Mouse (Mus musculus): ENCODE measurements around the gene Ppid. TPM values are rescaled to one million over a fixed set of nuclear protein-coding genes. Genes with fewer than 3 reads are reported as not detected.

The Ppid gene
- total and polyA plus RNA-seq, 3 experiments = 203 to 254 TPM; not detected in 1

- no peaks in the 10 kb centered on the region for H3K27me3 ChIP-seq (ENCODE audit: control insufficient read depth in 1 of 2, insufficient read depth in 2 of 2, low read length in 2 of 2)
Observed at GRCm38 (mm10) chr3:79629416-79629730, 38.2 kb downstream of the Ppid start, which contains the start of gene Etfdh. TSS of gene Etfdh (minus strand) at chr3:79629500.

GRCm38 (mm10) chr3:79652129-79652528, 61.0 kb downstream of the Ppid start:
- TF ChIP-seq RAD21 (IDR thresholded peaks at IDR 0.05; ENCODE audit: low read depth, low read length) = no peak
- TF ChIP-seq HCFC1 (IDR thresholded peaks at IDR 0.05; ENCODE audit: low read depth, low read length) = no peak
- no peak for TF ChIP-seq SIN3A (IDR thresholded peaks at IDR 0.05; ENCODE audit: low read length)
- no peak for TF ChIP-seq E2F4 (IDR thresholded peaks at IDR 0.05; ENCODE audit: borderline replicate concordance, low read depth, low read length)
- TF ChIP-seq TCF12 (IDR thresholded peaks at IDR 0.05; ENCODE audit: low read depth, low read length) = no peak
- TF ChIP-seq TBP (IDR thresholded peaks at IDR 0.05; ENCODE audit: low read depth, low read length) = no peak
- no peak for TF ChIP-seq NRF1 (IDR thresholded peaks at IDR 0.05; ENCODE audit: insufficient read depth, low read depth, low read length, poor library complexity, severe bottlenecking)
- TF ChIP-seq POLR2AphosphoS5 (IDR thresholded peaks at IDR 0.05; ENCODE audit: borderline replicate concordance, low read depth, low read length) = no peak
- no peak for TF ChIP-seq ZNF384 (IDR thresholded peaks at IDR 0.05; ENCODE audit: low read depth, low read length)
- TF ChIP-seq ZC3H11A (IDR thresholded peaks at IDR 0.05; ENCODE audit: low read depth, low read length) = no peak
- no peak for TF ChIP-seq RCOR1 (IDR thresholded peaks at IDR 0.05; ENCODE audit: low read depth, low read length)
- TF ChIP-seq TAL1 (IDR thresholded peaks at IDR 0.05; ENCODE audit: low read length) = no peak
- Histone ChIP-seq H3K79me2 (ENCODE audit: control insufficient read depth, insufficient read depth, low read length, poor library complexity) (no peaks in the 10 kb centered on the region), H3K36me3 (ENCODE audit: control insufficient read depth in 1 of 2, insufficient read depth in 2 of 2, low read length in 2 of 2) (no peaks in the 10 kb centered on the region), H3K27me3 (ENCODE audit: control insufficient read depth in 1 of 2, insufficient read depth in 2 of 2, low read length in 2 of 2) (peaks cover 6 to 8% of the 10 kb centered on the region in 2 experiments; a peak in 3 of 4 replicates), H3K4me1 (ENCODE audit: control insufficient read depth in 1 of 2, insufficient read depth in 2 of 2, low read length in 2 of 2) (no peaks in the 10 kb centered on the region), H3K9ac (ENCODE audit: control insufficient read depth, low read depth, low read length, poor library complexity, severe bottlenecking) (no peak overlapping the region), H3K27ac (ENCODE audit: control insufficient read depth, low read depth, low read length) (no peak overlapping the region), H3K9me3 (replicated peaks; ENCODE audit: insufficient read depth, low read length) (no peaks in the 10 kb centered on the region), H3K4me3 (ENCODE audit: control insufficient read depth in 1 of 2, insufficient read depth in 1 of 2, low read depth in 2 of 2, low read length in 2 of 2) (no peak overlapping the region)
- no peak for DNase-seq (ENCODE audit: low read depth, low spot score)

More at GRCm38 (mm10) chr3:79629416-79629730, 38.2 kb downstream of the Ppid start, which contains the start of gene Etfdh:
- Histone ChIP-seq H3K36me3 (ENCODE audit: control insufficient read depth in 1 of 2, insufficient read depth in 2 of 2, low read length in 2 of 2) (peaks cover 1 to 6% of the 10 kb centered on the region in 2 experiments; a peak in 2 of 4 replicates), H3K79me2 (ENCODE audit: control insufficient read depth, insufficient read depth, low read length, poor library complexity) (peaks cover 7% of the 10 kb centered on the region), H3K9ac (ENCODE audit: control insufficient read depth, low read depth, low read length, poor library complexity, severe bottlenecking) (peak within 1 kb of the TSS; percentile 88), H3K4me1 (ENCODE audit: control insufficient read depth in 1 of 2, insufficient read depth in 2 of 2, low read length in 2 of 2) (no peaks in the 10 kb centered on the region), H3K27ac (ENCODE audit: control insufficient read depth, low read depth, low read length) (peak within 1 kb of the TSS; percentile 66), H3K9me3 (replicated peaks; ENCODE audit: insufficient read depth, low read length) (no peaks in the 10 kb centered on the region), H3K4me3 (ENCODE audit: control insufficient read depth in 1 of 2, insufficient read depth in 1 of 2, low read depth in 2 of 2, low read length in 2 of 2) (peak within 1 kb of the TSS; percentile 78 to 87)
- peak; percentile 70 for DNase-seq (ENCODE audit: low read depth, low spot score)
- TF ChIP-seq TBP (IDR thresholded peaks at IDR 0.05; ENCODE audit: low read depth, low read length) (no peak), POLR2AphosphoS5 (IDR thresholded peaks at IDR 0.05; ENCODE audit: borderline replicate concordance, low read depth, low read length) (no peak), GABPA (IDR thresholded peaks at IDR 0.05; ENCODE audit: low read depth, low read length) (no peak), POLR2A (IDR thresholded peaks at IDR 0.05; ENCODE audit: control insufficient read depth in 1 of 2, insufficient read depth in 1 of 2, low read depth in 1 of 2, low read length in 2 of 2, poor library complexity in 1 of 2) (no peak), UBTF (IDR thresholded peaks at IDR 0.05; ENCODE audit: borderline replicate concordance, insufficient read depth, low read depth, low read length) (no peak), ZNF384 (IDR thresholded peaks at IDR 0.05; ENCODE audit: low read depth, low read length) (no peak), MEF2A (IDR thresholded peaks at IDR 0.05; ENCODE audit: extremely low read depth, insufficient replicate concordance, low read depth, low read length, poor library complexity, severe bottlenecking) (no peak), MAZ (IDR thresholded peaks at IDR 0.05; ENCODE audit: low read depth, low read length) (no peak), CTCF (IDR thresholded peaks at IDR 0.05 in 2 of 3, conservative IDR thresholded peaks at IDR 0.05 in 1 of 3; ENCODE audit: control insufficient read depth in 1 of 3, insufficient read depth in 1 of 3, low read depth in 2 of 3, low read length in 3 of 3, poor library complexity in 1 of 3, severe bottlenecking in 1 of 3) (no peak), ZC3H11A (IDR thresholded peaks at IDR 0.05; ENCODE audit: low read depth, low read length) (no peak), MAX (IDR thresholded peaks at IDR 0.05; ENCODE audit: low read length) (no peak), MYC (IDR thresholded peaks at IDR 0.05; ENCODE audit: low read depth, low read length) (no peak), EP300 (IDR thresholded peaks at IDR 0.05; ENCODE audit: low read depth in 1 of 2, low read length in 2 of 2) (no peak), MAFK (IDR thresholded peaks at IDR 0.05; ENCODE audit: borderline replicate concordance, low read depth, low read length) (no peak), SIN3A (IDR thresholded peaks at IDR 0.05; ENCODE audit: low read length) (no peak), JUND (IDR thresholded peaks at IDR 0.05; ENCODE audit: low read depth, low read length) (no peak), RAD21 (IDR thresholded peaks at IDR 0.05; ENCODE audit: low read depth, low read length) (no peak), RCOR1 (IDR thresholded peaks at IDR 0.05; ENCODE audit: low read depth, low read length) (no peak), ZKSCAN1 (IDR thresholded peaks at IDR 0.05; ENCODE audit: low read depth, low read length) (no peak)

Data from MEL (cell line).